Mouse (Mus musculus) heart, postnatal 0 days (tissue): ENCODE measurements around the gene Zfp52. TPM values are rescaled to one million over a fixed set of nuclear protein-coding genes. Genes with fewer than 3 reads are reported as not detected.

Source experiments
- ATAC-seq: fragments of 200-750 bp; cut with Nextera tagmentation; 2 replicates; pipeline ENCODE4 v1.8.0; 2017; ENCODE audit warnings: low read depth, moderate number of reproducible peaks, moderate library complexity; ENCODE audit not compliant: insufficient read depth
- DNase-seq: peaks from one replicate; pipeline ENCODE4 v3.0.0-alpha.2; 2016; ENCODE audit warnings: low spot score
- H3K27ac ChIP-seq: fragments of 300-500 bp; sonication (generic); 2 replicates; pipeline ENCODE4 v1.5.1; 2014; ENCODE audit warnings: low read depth, mild to moderate bottlenecking
- H3K27me3 ChIP-seq: fragments of 300-500 bp; sonication (generic); 2 replicates; pipeline ENCODE4 v1.6.1; 2014; ENCODE audit warnings: low read length, mixed read lengths; ENCODE audit not compliant: control insufficient read depth, insufficient read depth
- H3K36me3 ChIP-seq: fragments of 300-500 bp; sonication (generic); replicated peaks from 2 replicates; pipeline ENCODE4 v1.6.1; 2014; ENCODE audit warnings: low read length, mixed read lengths; ENCODE audit not compliant: control insufficient read depth, insufficient read depth
- H3K4me1 ChIP-seq: fragments of 300-500 bp; sonication (generic); 2 replicates; pipeline ENCODE4 v1.6.1; 2014; ENCODE audit warnings: antibody characterized with exemption; ENCODE audit not compliant: control insufficient read depth, insufficient read depth
- H3K4me2 ChIP-seq: fragments of 300-500 bp; sonication (generic); 2 replicates; pipeline ENCODE4 v1.6.1; 2014; ENCODE audit warnings: low read depth, mild to moderate bottlenecking, low read length, moderate library complexity
- H3K4me3 ChIP-seq: fragments of 300-500 bp; sonication (generic); 2 replicates; pipeline ENCODE4 v1.5.1; 2014; ENCODE audit warnings: low read depth, low read length
- H3K9ac ChIP-seq: fragments of 300-500 bp; sonication (generic); replicated peaks from 2 replicates; pipeline ENCODE4 v1.6.1; 2014; ENCODE audit warnings: low read depth, low read length, mixed read lengths
- H3K9me3 ChIP-seq: fragments of 300-500 bp; sonication (generic); replicated peaks from 2 replicates; pipeline ENCODE4 v1.6.1; 2016; ENCODE audit warnings: low read length; ENCODE audit not compliant: control insufficient read depth
- CTCF ChIP-seq: IDR thresholded peaks from 2 replicates; pipeline ENCODE4 v1.5.1; 2016; ENCODE audit warnings: antibody characterized with exemption, control low read depth, low read depth
- EP300 ChIP-seq: IDR thresholded peaks from 2 replicates; pipeline ENCODE4 v1.6.1; 2016; ENCODE audit warnings: antibody characterized with exemption, low read depth
- WGBS: fragments of 180-500 bp; shearing (Covaris S2); extraction: QIAGEN DNeasy Blood & Tissue Kit; methylation state at CpG from one replicate; pipeline ENCODE4 v1.1.7; 2014; 5-methylcytosine and 5-hydroxymethylcytosine counted together
- polyA plus RNA-seq: library from polyadenylated mRNA; unstranded; fragments of >200 nt; fragmentation: Nextera tagmentation; extraction: Ambion mirVana; gene quantifications from 2 replicates; pipeline ENCODE4 v1.2.1, GENCODE M21; 2015
- total RNA-seq: library from RNA; depleted of rRNA; stranded (reverse); fragments of >200 nt; gene quantifications from 2 replicates; pipeline ENCODE4 v1.2.3, GENCODE M21; 2014; ENCODE audit warnings: low replicate concordance; rRNA removed

The Zfp52 gene
- total RNA-seq, result 6.8 and 7.0 TPM in 2 replicates
- 4.4 and 4.5 TPM in 2 replicates for polyA plus RNA-seq

DNA sequence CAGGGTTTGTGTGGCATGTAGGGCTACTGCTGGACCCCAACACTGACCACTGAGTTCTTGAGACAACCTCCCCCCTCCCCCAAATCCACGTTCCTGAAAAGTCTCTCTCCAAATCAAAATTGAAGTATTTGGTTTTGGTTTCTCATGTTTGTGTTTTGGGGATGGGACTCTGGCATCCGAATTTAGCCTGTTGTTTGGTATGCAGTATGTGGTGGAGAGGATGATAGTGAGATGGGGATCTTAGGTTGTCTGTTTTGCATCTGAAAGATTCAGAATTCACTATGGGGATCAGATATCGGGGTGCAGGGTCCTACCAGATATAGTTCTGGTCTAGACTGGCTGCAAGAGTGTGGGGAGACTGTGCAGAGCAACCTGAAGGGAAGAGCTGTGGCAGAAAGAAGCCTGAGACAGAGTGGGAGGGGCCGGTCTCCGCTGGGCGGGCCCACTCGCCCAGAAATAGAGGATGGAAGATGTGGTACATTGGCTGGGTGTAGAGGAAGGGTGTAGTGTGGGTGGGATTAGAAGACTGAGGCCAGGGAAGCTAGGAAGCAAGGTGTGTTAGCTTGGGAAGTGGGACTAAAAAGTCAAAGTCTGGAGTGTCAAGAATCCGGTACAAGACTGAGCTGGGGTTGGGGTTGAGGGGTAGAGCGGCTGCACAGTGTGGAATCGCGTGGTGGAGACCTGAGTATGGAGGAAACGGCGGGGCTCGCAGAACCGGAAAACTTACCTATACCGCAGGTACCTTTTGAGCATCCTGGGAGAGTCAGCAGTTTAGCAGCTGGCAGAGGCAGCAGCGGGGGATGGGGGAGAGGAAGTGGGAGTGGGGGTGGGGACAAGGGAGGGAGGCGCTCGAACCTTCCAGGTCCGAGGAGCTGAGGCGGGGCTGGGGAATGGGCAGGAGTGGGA, at the start of gene Zfp52:
TSS of gene Zfp52 (plus strand) at position 444 of the 906 bp plus-strand sequence.
- Histone ChIP-seq H3K4me1 (peaks cover 13% of the 10 kb centered on the region), H3K27ac (peak within 1 kb of the TSS; percentile 86), H3K4me2 (peak within 1 kb of the TSS; percentile 92), H3K9ac (peak within 1 kb of the TSS; percentile 71), H3K36me3 (no peaks in the 10 kb centered on the region), H3K27me3 (no peaks in the 10 kb centered on the region), H3K9me3 (no peaks in the 10 kb centered on the region), H3K4me3 (peak within 1 kb of the TSS; percentile 69)
- ATAC-seq (peak; percentile 68), DNase-seq (peak; percentile 78)
- no peak for TF ChIP-seq EP300
- TF ChIP-seq CTCF, result no peak
- WGBS, result 2% methylated on average over 21 of the region's 21 CpGs

GRCm38 (mm10) chr17:21488760-21489499, 46.4 kb upstream of the Zfp52 start, which contains the start of gene Zfp53:
Gene Zfp53 (plus strand): TSS chr17:21488998.
- peak within 1 kb of the TSS; percentile 65 for H3K9ac ChIP-seq
- under 1% methylated on average over 34 of the region's 34 CpGs for WGBS
- H3K4me1 ChIP-seq, result peaks cover 8% of the 10 kb centered on the region
- H3K36me3 ChIP-seq, result peaks cover 6% of the 10 kb centered on the region
- DNase-seq, result peak; percentile 93
- peak within 1 kb of the TSS; percentile 80 for H3K4me3 ChIP-seq
- no peaks in the 10 kb centered on the region for H3K9me3 ChIP-seq
- peak; percentile 100 for ATAC-seq
- H3K27me3 ChIP-seq, result no peaks in the 10 kb centered on the region
- TF ChIP-seq EP300 (no peak), CTCF (no peak)
- peak within 1 kb of the TSS; percentile 60 for H3K27ac ChIP-seq
- H3K4me2 ChIP-seq, result peak within 1 kb of the TSS; percentile 87

GRCm38 (mm10) chr17:21489500-21490001, 45.8 kb upstream of the Zfp52 start:
- Histone ChIP-seq H3K36me3 (peaks cover 6% of the 10 kb centered on the region), H3K27me3 (no peaks in the 10 kb centered on the region), H3K27ac (no peak overlapping the region), H3K4me1 (peaks cover 8% of the 10 kb centered on the region), H3K4me2 (peak overlapping the region; percentile 87), H3K9ac (peak overlapping the region; percentile 65), H3K9me3 (no peaks in the 10 kb centered on the region), H3K4me3 (peak overlapping the region; percentile 80)
- DNase-seq, result no peak
- ATAC-seq, result no peak
- 8% methylated on average over 8 of the region's 8 CpGs for WGBS
- no peak for TF ChIP-seq CTCF
- no peak for TF ChIP-seq EP300

GRCm38 (mm10) chr17:21501365-21501764, 34.0 kb upstream of the Zfp52 start:
- no peak for TF ChIP-seq EP300
- TF ChIP-seq CTCF, result no peak

DNA sequence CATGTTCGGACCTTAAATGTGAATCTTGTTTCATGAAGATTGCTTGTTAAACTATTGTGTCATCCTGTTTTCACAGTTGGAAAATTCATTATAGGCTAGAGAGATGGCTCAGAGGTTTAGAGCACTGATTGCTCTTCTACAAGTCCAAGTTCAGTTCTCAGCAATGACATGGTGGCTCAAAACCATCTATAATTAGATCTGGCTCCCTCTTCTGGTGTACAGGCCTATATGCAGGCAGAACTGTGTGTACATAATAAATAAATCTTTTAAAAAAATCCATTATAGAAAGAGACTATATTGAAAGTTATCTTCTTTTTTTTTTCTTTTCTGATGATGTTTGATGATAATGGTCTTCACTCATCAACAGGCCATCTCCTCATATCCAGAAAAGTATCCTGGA, 30.8 kb upstream of the Zfp52 start:
- Histone ChIP-seq H3K4me2 (no peak overlapping the region), H3K9me3 (no peaks in the 10 kb centered on the region), H3K36me3 (peaks cover 11% of the 10 kb centered on the region), H3K27me3 (no peaks in the 10 kb centered on the region), H3K9ac (no peak overlapping the region), H3K4me1 (no peaks in the 10 kb centered on the region), H3K27ac (no peak overlapping the region), H3K4me3 (no peak overlapping the region)
- ATAC-seq (no peak), DNase-seq (no peak)
- WGBS, result 96% methylated on average over 1 of the region's 1 CpGs
- no peak for TF ChIP-seq EP300
- no peak for TF ChIP-seq CTCF

More at GRCm38 (mm10) chr17:21501365-21501764, 34.0 kb upstream of the Zfp52 start:
- Histone ChIP-seq H3K9me3 (0 out of 2 replicates have a peak, but pooled peaks cover under 1% of the 10 kb centered on the region), H3K4me2 (no peak overlapping the region), H3K27me3 (no peaks in the 10 kb centered on the region), H3K9ac (no peak overlapping the region), H3K36me3 (peaks cover 4% of the 10 kb centered on the region), H3K4me3 (no peak overlapping the region), H3K27ac (no peak overlapping the region), H3K4me1 (no peaks in the 10 kb centered on the region)
- 51% methylated on average over 1 of the region's 1 CpGs for WGBS
- ATAC-seq (no peak), DNase-seq (no peak)
